Mouse (Mus musculus): ENCODE data around the gene Rora.

Rora gene

DNA sequence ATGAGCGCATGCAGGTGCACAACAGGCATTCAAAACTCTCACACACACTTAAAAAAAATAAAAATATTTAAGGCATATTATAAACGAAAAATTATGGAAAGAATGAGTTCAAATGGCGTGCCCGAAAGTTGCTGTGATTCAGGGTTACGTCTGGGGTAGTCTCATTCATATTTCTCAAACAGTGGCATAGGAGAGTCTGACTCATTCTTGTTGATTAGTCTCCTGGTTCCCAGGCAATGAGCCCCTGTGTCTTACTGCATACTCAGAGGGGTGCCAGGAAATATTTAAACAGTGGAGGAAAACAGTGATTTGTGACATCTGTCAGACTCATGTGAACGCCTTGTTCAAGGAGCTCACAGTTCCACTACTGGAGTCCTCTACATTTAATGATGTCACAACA, 316.5 kb downstream of the Rora start:
- no peak for DNase-seq

GRCm38 (mm10) chr9:68972277-68972676, 318.7 kb downstream of the Rora start:
- no peak for DNase-seq

GRCm38 (mm10) chr9:68974517-68974916, 320.9 kb downstream of the Rora start:
- DNase-seq, result no peak

DNA sequence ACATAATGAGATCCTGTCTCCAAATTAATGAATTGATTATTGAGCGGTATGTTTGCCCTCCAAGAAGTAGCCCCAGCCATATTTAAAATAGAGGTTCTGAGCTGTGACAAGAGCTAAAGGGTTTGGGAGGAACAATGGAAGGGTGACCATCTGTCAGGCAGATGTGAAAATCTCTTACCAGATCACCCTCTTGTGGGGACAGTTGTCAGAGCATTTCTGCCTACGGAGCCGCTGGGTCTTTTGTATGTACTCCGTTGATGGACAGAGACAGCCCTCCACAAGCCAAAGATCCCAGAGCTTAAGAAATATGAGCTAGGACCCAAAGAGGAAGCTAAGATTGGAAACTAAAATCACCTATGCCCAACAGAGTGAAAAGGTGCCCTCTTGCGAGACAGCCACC, 322.6 kb downstream of the Rora start:
- DNase-seq, result no peak

GRCm38 (mm10) chr9:68976851-68977250, 323.3 kb downstream of the Rora start:
- DNase-seq, result no peak

GRCm38 (mm10) chr9:68978656-68979055, 325.1 kb downstream of the Rora start:
- no peak for DNase-seq

- no peak for DNase-seq
These were observed 326.5 kb downstream of the Rora start for GRCm38 (mm10) chr9:68980041-68980440.

DNA sequence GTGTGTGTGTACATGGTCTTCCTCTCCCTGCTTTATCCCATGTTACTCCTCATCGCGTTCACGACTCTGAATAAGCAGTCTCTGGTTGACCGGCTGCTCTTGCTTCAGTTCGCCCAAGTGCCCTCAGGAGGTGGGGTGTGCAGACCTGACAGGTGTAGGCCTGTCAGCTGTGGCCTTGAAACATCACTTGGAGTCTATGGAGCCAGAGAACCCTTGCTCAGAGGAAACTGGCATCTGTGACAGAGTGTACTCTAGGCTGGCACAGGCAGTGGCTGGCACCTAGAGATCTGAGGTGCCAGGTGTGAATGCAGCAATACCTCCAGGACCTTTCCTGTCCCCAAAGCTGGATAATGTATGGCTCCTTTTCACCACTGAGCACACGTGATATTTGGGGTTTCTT, 331.5 kb downstream of the Rora start:
- no peak for DNase-seq

DNA sequence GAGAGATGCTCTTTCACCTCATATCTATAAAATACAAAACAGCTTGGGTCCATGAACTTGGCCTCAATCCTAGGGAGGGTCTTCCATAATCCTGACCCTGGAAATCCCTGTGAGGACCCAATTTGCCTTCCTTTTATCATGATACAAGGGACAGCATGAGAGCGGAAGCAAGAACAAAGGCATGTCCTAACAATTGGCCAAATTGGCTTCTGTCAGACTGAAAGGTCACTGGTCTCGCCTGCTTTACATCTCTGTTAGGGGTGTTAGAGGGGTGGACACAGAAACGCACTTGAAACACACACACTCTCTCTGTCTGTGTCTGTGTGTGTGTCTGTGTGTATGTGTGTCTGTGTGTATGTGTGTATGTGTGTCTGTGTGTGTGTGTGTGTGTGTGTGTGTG, 332.2 kb downstream of the Rora start:
- no peak for DNase-seq

DNA sequence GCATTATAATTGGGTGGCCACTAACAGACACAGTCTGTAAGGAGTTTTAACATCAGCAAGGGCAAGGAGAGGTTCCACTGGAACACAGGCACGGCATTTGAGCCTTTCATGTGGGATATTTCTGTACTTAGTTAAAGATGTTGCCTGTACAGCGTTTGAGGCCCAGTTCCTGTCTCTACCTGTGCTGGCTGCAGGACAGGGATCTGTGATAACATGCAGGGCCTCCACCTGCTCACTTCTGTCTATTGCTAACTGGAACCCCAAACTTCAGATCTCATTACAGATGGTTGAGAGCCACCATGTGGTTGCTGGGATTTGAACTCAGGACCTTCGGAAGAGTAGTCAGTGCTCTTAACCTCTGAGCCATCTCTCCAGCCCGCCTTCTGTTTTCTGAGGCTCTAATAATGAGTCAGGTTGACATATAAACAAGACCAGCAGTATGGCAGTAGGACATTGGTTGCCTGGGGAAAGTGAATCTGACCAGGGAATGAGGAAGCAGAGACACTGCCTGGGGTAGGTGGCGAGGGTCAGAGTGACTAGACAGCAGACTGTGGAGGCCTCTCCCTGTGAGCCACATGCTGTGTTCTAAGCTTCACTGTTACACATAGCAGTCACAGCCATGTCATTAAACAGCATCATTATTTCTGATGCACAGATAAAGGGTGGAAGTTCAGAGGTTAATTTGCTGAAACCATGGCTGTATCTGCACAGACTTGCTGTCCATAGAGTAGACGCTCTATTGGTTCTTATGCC, 333.9 kb downstream of the Rora start:
- peak; percentile 24 for DNase-seq

DNA sequence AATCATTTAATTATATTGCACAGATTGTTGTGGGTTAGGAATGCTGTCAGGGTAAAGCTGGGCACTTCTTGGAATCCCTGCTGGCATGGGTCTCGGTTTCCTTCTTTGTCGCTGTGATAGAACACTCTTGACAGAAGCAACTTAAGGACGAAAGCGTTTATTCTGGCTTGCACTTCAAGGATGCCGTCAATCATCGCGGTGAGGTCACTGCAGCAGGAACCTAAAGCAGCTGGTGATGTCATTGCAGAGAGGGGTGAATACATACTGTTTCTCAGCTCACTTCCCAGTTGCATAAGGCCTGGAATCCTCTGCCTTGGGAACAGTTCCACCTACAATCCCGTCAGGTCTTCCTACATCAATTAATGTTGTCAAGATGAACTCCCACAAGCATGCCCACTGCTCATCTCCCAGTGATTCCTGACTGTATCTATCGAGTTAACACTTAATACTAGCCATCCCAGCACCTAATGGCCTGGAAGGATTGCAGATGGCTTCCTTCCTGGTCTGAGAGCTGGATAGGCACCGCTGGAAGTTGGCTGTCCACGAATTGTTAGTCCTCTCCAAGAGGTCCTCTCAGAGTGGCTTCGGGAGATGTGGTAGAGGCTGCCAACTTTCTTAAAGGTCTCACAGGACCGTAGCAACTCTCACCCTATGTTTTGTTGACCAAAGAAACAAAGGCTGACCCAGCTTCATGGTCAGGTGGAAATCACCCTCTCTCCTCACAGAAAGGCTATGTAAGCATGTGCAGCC, 334.8 kb downstream of the Rora start:
- no peak for DNase-seq

DNA sequence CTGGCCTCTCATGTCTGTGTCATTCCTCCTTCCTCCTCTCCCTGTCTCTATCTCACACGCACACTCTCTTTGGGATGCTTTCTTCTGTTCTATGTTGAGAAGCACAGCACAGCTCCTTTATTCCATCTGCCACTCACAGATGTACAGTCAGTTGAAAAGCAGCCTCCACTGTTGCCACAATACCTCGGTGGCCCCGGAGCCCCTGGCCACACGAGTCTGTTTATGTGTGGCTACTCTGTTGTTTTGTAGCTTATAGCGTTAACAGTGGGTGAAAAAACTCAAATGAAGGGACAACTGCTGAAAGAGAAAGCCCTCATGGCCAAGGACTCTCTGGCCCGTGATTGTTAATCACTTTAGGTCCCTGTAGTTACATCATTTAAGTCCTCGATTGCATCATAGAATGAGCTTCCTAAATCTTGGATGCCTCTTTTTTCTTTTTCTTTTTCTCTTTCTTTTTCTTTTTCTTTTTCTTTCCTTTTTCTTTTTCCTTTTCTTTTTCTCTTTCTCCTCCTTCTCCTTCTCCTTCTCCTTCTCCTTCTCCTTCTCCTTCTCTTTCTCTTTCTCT, 336.4 kb downstream of the Rora start:
- DNase-seq, result no peak

DNA sequence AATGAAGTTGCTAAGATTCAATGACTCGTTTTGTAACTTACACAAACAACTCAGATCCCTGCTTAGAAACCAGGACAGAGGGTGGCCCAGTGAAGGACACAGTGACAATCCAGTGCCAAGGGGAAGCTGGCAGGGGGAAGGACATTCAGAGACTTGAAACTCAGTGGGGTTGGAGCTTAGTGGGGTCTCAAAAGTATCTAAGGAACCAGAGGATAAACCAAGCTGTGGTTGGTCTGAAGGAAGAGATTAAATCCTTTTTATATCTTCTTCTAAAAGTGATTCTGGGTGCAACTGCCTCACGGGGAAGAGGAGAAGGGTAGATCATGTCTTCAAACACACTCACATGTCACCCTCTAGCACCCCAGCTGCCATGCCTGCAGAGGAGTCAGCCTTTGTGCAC, 340.3 kb downstream of the Rora start:
- DNase-seq, result no peak

DNA sequence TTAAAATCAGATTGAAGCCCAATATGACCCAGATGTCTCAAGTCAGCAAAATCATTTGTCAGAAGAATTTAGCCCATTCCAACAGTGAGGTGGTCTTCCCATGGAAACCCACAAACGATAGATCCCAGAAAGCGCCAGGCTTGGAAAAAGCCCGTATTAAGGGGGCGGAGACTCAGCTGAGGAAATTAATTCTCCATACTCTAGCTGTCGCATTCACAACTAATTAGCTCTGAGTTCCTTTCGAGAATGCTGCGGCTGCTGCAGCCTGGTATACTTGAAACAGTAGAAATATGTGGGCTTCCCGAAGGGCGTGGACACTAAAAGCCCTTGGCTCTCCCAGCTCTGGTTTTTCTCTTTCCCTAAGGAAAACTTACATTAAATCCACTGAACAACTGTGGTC, 345.4 kb downstream of the Rora start:
- no peak for DNase-seq

DNA sequence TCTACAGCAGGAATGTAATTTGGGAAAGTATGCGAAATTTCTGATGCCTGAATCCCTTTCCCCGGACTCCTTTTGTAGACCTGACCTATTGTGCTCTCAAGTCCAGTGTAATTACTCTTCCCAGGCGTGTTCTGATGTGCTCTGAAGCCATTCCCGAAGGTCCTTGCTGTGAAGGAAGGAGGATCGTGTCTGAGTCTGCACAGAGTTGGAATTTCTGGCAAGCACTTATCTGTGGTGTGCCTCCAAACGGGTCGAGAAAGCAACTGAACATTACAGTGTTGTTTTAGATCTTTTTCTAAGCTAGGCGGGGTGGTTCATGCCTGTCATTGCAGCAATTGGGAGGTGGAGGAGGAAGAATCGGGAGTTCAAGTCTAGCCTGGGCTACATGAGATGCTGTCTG, 350.9 kb downstream of the Rora start:
- DNase-seq, result no peak

DNA sequence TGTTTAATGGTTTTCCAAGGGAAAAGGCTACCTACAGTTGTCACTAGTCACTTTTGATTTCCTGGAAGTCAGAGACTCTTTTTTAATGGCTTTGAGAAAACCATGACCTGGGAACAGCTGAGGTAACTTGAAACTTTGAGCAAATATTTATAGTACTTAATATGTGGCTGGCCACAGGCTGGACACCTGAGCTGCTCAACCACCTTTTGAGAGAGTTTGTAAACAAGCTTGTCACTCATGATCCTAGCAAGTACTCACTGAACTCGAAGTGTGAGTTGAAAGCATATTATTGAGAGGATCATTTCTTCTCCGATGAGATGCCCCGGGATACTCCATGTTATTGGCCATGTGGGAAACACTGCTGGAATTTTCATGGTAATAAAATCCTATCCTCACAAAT, 353.1 kb downstream of the Rora start:
- DNase-seq, result no peak

DNA sequence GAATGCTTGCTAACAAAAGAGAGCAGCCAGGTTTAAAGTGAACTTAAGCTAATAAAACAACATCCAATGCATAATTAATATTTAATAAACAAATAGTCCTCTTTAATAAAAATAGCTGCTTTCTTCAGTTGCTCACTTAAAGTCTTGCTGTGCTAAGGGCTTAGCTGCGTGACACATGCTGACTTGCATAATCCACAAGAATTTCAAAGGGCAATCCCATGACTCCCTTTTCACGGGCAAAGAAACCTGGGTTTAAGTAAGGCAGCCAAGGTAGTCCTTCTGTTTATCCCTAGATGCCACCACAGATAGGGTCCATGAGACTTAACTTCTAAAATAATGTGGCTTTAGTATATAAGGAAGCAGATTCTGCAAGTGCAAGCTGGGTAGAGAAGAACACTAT, 355.1 kb downstream of the Rora start:
- DNase-seq, result no peak

DNA sequence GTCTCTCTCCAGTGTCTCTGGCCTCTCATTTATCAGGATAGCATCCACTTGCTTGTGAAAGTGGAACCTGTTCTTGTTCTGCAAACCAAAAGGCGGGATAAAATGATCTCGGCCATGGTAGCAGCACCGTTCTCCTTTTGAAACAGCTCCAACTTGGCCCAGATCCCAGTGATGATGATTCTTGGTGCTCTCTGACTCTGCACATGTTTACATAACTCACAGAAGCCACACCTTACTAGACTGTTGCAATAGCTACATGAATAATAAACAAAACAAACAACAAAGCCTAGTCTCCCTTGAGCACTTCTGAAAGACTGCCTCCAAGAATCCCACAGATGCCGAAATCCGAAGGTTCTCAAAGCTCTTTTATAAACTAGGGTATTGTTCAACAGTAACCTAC, 357.3 kb downstream of the Rora start:
- DNase-seq, result no peak

GRCm38 (mm10) chr9:69013186-69013715, 359.7 kb downstream of the Rora start:
- DNase-seq, result no peak

DNA sequence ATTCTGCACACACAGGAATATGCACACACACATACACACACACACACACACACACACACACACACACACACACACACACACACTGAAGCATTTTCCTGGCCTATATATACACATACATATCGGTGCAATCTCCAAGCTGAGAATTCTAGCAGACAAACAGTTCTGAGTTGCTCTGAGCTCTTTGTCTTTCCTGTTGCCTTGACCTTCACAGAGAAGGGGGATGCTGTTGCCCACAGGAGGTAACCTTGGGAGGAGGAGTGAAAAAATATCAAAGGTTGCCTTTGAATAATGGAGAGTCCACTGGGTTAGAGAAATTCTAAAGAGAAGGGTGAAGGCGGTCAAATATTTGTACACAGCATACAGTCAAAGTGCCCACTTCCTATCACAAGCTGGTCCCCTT, 360.6 kb downstream of the Rora start:
- DNase-seq, result no peak

DNA sequence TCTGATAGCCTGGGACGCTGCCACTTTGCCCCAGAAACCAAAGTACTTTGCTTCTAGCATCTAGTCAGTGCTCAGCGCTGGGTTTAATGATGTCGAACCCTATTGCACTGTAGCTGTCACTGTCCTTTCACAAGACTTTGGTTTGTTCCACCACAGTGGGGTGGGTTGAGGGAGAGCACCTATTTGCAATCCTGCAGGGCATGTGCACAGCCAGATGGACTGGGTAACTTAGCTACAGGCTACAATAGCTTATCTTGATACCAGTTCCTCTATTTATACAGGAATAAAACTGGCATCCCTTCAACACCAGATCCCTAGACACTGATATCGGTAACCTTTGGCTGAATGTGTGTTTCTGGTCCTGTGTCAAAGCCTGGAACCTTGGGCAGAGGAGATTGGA, 366.8 kb downstream of the Rora start:
- DNase-seq, result no peak

DNA sequence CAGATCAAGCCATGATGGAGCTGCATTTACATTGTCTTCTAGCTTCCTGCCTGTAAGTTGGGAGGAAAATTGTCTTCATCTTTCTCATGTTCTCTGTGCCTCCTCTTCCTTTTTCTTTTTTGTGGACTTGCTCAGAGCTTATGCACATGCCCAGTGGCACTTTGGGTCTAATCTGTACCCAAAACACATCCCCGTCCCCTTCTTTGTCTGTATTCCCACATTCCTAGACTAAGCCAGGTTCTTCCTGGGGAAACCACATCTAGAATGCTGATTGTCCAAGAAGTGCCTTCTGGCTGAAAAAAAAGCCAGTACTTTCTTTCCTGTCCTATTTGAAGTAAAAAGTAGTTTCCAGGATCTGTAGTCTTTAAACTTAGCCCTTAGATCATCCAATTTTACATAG, 367.9 kb downstream of the Rora start:
- no peak for DNase-seq

DNA sequence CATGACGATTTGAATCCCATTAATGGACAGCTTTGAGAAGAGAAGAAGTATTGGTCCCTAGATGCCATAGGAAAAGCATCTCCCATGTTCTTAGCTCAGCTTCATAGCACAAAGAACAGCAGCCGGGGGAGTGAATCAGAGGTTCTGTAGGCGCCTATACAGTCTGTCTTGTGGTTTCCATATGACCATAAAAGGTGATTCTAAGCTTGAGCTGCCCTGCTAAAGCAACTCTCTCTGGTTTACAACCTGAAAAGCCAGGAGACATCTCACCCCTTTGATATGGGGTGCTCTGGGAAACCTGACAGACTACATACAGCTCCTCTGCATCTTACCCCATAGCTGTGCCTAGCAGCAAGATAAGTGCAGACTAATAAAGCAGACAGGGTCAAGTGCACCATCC, 369.7 kb downstream of the Rora start:
- no peak for DNase-seq

GRCm38 (mm10) chr9:69028177-69028576, 374.6 kb downstream of the Rora start:
- no peak for DNase-seq

Data from thymus, postnatal 4 days (tissue).